In genomic region chr11:77906097-77906687, GRCm38 (mm10) we compare ENCODE assay signal across 10 mouse cellular contexts. TPM values are rescaled to one million over a fixed set of nuclear protein-coding genes. Genes with fewer than 3 reads are reported as not detected.
A peak's percentile ranks its signal among the peaks of the same experiment; 100 is the strongest.
DNase-seq lines count a peak whose midpoint lies in the region; ATAC-seq lines count a peak whose summit lies in the region.
"Had no signal": no experiment of that assay in that cellular context is flagged by ENCODE, and none has a peak within 500 bp of the region (broad histone marks: within the 10 kb centered on the region; RNA-seq: fewer than 3 reads in every experiment).

No protein-coding gene starts in this region.

- H3K36me3 ChIP-seq in heart, embryonic 10.5 days: no peaks in the 10 kb centered on the region
- no peaks in the 10 kb centered on the region for H3K36me3 ChIP-seq in forebrain, embryonic 14.5 days (ENCODE audit: control insufficient read depth, insufficient read depth, low read length)

- H3K4me2 ChIP-seq in forebrain, embryonic 14.5 days (ENCODE audit: low read length): peak overlapping the region; percentile 24

- H3K9ac ChIP-seq in forebrain, embryonic 14.5 days (ENCODE audit: low read length): peak overlapping the region; percentile 46

- no peak overlapping the region for H3K4me3 ChIP-seq in heart, embryonic 10.5 days
- no peak overlapping the region for H3K4me3 ChIP-seq in forebrain, embryonic 14.5 days (ENCODE audit: low read depth, low read length)

- H3K27me3 ChIP-seq in heart, embryonic 10.5 days (ENCODE audit: insufficient read depth, poor library complexity, severe bottlenecking): peaks cover 49% of the 10 kb centered on the region
- H3K27me3 ChIP-seq in forebrain, embryonic 14.5 days (replicated peaks; ENCODE audit: control insufficient read depth, insufficient read depth, low read length): no peaks in the 10 kb centered on the region

- no peaks in the 10 kb centered on the region for H3K9me3 ChIP-seq in heart, embryonic 10.5 days
- H3K9me3 ChIP-seq in forebrain, embryonic 14.5 days (replicated peaks; ENCODE audit: control insufficient read depth, low read length): no peaks in the 10 kb centered on the region

- intact Hi-C loops in heart, postnatal 14 days (cut with DNase I): no loop called here

- H3K4me1 ChIP-seq in heart, embryonic 10.5 days: peaks cover 29% of the 10 kb centered on the region
- H3K4me1 ChIP-seq in forebrain, embryonic 14.5 days (ENCODE audit: control insufficient read depth, insufficient read depth, low read length): peaks cover 49% of the 10 kb centered on the region

- ATAC-seq in forebrain, embryonic 14.5 days: no peak

- peak; percentile 15 to 30 for DNase-seq in heart, postnatal 14 days
- DNase-seq in heart, embryonic 10.5 days (ENCODE audit: low spot score): no peak
- peak; percentile 73 for DNase-seq in ZHBTc4 (ENCODE audit: low read depth, low spot score)
- peak; percentile 68 for DNase-seq in forebrain, embryonic 14.5 days (ENCODE audit: low spot score)
- peak; percentile 31 for DNase-seq in lung, postnatal 25 days (ENCODE audit: low spot score)
- no peak for DNase-seq in thymus, postnatal 14 days
- no peak for DNase-seq in adrenal gland, postnatal 25 days
- DNase-seq in heart, adult 8-10 months (ENCODE audit: low spot score): no peak
- DNase-seq: B cell, adult 2 months had no signal

- 25% methylated on average over 19 of the region's 19 CpGs for WGBS in heart, embryonic 10.5 days
- 16% methylated on average over 19 of the region's 19 CpGs for WGBS in forebrain, embryonic 14.5 days

- H3K27ac ChIP-seq in heart, embryonic 10.5 days: no peak overlapping the region
- H3K27ac ChIP-seq in forebrain, embryonic 14.5 days (ENCODE audit: low read depth, low read length): peak overlapping the region; percentile 91

RNA-seq across cellular contexts. Expression of gene Pipox, which starts 12.3 kb away (rescaled TPM):
- 1 to 10 TPM in 1 of 2 experiments, under 1 TPM in 1; 0.98 to 1.1 TPM for total RNA-seq in heart, postnatal 14 days (2021)
- polyA plus RNA-seq in heart, embryonic 10.5 days (2016; fragmentation: Nextera tagmentation; extraction: Ambion mirVana): 2.0 and 3.0 TPM in 2 replicates
- 10.1 and 11.4 TPM in 2 replicates for polyA plus RNA-seq in forebrain, embryonic 14.5 days (2014; fragmentation: Nextera tagmentation; extraction: Ambion mirVana)
- total RNA-seq in adrenal gland, postnatal 25 days (2021): 3.8 and 4.6 TPM in 2 replicates
- total RNA-seq in heart, adult 8-10 months (2022): under 1 TPM; 0.43 to 0.82 (median 0.59) TPM
- total RNA-seq: megakaryocyte, adult 5-6 weeks had no signal

RNA-seq across cellular contexts. Expression of gene Sez6, which starts 24.4 kb away (rescaled TPM):
- total RNA-seq in heart, postnatal 14 days (2021): under 1 TPM; 0.22 to 0.50 TPM
- 0.05 and 0.30 TPM in 2 replicates for polyA plus RNA-seq in heart, embryonic 10.5 days (2016; fragmentation: Nextera tagmentation; extraction: Ambion mirVana)
- 140 and 175 TPM in 2 replicates for polyA plus RNA-seq in forebrain, embryonic 14.5 days (2014; fragmentation: Nextera tagmentation; extraction: Ambion mirVana)
- total RNA-seq in adrenal gland, postnatal 25 days (2021): 2.0 and 2.7 TPM in 2 replicates
- total RNA-seq in heart, adult 8-10 months (2022): under 1 TPM; 0.19 to 0.84 (median 0.52) TPM
- total RNA-seq: megakaryocyte, adult 5-6 weeks had no signal

Comparison
In these comparisons a context has a peak if more than half of its experiments do, and no peak if none do; other contexts are left out.
1. DNase-seq: peak in heart, postnatal 14 days (2 of 2), ZHBTc4 (single experiment), forebrain, embryonic 14.5 days (single experiment) and lung, postnatal 25 days (single experiment); none in heart, embryonic 10.5 days (single experiment), thymus, postnatal 14 days (single experiment), adrenal gland, postnatal 25 days (single experiment) and heart, adult 8-10 months (single experiment).